Mouse (Mus musculus): ENCODE results near the gene Mrgprx1. TPM values are rescaled to one million over a fixed set of nuclear protein-coding genes. Genes with fewer than 3 reads are reported as not detected.

The Mrgprx1 gene
- not detected in 2 replicates for polyA plus RNA-seq (2016; fragmentation: Nextera tagmentation; extraction: Ambion mirVana)

DNA sequence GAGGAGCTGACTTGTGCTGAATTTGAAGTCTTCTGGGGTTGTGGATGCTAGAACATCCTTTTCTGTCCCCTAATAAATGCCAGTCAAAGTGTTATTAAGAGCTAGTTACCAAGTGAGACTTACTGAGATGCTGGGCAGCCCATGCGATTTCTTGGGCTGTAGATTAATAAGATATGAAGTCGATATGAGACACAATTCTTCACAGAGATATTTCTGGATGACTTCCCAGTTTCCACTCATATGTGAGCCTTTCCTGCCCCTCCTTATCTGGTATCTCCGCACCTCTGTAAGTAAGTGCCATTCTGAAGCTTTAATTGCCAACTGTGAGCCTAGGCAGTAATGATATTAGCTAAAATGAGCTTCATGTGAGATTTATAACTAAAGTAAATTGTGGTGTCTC lies at the start of gene Mrgprx1:
Gene Mrgprx1, minus strand, starts transcription at position 101 of the 400 bp plus-strand sequence.
- Histone ChIP-seq H3K27ac (no peak within 1 kb of the TSS), H3K4me1 (no peaks in the 10 kb centered on the region), H3K9ac (no peak within 1 kb of the TSS), H3K9me3 (0 out of 2 replicates have a peak, but pooled peaks cover 4% of the 10 kb centered on the region), H3K36me3 (no peaks in the 10 kb centered on the region), H3K4me2 (replicated peaks) (no peak within 1 kb of the TSS), H3K4me3 (no peak within 1 kb of the TSS), H3K27me3 (replicated peaks) (no peaks in the 10 kb centered on the region)
- WGBS = 91% methylated on average over 3 of the region's 3 CpGs
- ATAC-seq (ENCODE audit: low FRiP score, low read depth) = no peak

DNA sequence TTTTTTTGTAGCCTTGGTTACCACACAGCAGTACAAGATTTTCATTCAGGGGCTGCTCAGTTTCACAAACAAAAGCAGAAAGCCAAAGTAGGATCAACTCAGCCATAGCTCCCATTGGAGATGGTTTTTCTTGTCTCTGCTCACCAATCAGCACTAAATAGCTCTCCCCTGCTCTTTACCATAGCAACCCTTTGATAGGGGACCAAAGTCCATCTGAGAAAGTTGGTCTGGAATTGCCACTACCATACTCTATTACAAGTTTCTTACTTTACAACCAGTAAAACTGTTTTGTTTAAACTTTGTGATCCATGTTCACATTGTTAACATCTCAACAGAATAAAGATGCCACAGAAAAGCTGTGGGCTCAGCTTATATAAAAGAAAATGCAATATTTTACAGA lies 48.1 kb upstream of the Mrgprx1 start:
- Histone ChIP-seq H3K4me3 (no peak overlapping the region), H3K4me1 (no peaks in the 10 kb centered on the region), H3K4me2 (replicated peaks) (no peak overlapping the region), H3K36me3 (no peaks in the 10 kb centered on the region), H3K9ac (no peak overlapping the region), H3K9me3 (no peaks in the 10 kb centered on the region), H3K27ac (no peak overlapping the region), H3K27me3 (replicated peaks) (no peaks in the 10 kb centered on the region)
- ATAC-seq (ENCODE audit: low FRiP score, low read depth) = no peak

DNA sequence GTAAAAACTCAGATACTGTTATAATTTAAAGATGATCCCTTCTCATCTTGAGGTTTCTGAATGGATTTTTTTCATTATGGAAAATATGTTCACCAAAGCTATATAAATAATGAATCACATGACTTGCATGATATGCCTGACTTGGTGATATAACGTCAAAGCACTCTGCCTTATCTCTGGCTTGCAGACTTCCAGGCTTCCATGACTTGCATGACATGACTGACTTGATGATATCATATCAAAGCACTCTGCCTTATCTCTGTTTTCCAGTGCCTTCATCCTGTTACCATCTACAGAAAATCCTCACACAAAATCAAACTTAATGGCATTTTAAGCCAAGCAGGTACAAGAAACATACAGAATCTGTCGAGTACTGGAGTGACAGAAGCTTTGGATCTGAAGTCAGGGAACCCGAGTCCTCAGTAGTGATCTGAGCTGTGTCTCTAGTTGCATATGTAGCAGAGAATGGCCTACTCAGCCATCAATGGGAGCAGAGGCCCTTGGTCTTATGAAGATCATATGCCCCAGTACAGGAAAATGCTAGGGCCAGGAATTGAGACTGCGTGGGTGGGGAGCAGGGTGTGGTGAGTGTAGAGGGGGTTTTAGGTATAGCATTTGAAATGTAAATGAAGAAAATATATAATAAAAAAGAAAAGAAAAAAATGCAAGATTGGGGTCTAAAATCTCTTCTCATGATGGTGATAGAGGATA lies 19.2 kb upstream of the Mrgprx1 start:
- H3K4me1 ChIP-seq = no peaks in the 10 kb centered on the region
- no peaks in the 10 kb centered on the region for H3K9me3 ChIP-seq
- no peak overlapping the region for H3K4me3 ChIP-seq
- WGBS = 85% methylated on average over 4 of the region's 4 CpGs
- ATAC-seq (ENCODE audit: low FRiP score, low read depth) = no peak
- H3K36me3 ChIP-seq = no peaks in the 10 kb centered on the region
- H3K9ac ChIP-seq = no peak overlapping the region
- no peaks in the 10 kb centered on the region for H3K27me3 ChIP-seq (replicated peaks)
- H3K27ac ChIP-seq = no peak overlapping the region
- H3K4me2 ChIP-seq (replicated peaks) = no peak overlapping the region

DNA sequence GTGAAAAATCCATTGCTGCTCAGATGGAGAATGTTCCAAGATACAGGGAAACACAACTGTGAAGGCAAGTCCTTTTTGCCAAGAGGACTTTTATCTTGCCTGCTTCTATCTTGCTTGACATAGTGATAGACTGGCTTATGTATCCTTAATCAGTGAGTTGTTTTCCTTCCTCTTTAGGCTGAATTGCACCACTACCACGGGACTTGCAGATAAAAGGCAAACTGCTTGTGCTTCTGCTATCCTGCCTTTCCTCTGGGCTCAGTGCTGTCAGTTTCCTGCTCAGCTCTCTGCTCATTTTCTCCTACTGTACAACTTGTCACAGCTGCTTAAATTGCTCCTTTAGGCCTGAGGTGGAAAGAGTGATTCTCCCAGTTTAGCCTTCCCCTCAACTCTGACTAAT lies 16.6 kb upstream of the Mrgprx1 start:
- Histone ChIP-seq H3K4me2 (replicated peaks) (no peak overlapping the region), H3K4me1 (no peaks in the 10 kb centered on the region), H3K9ac (no peak overlapping the region), H3K9me3 (no peaks in the 10 kb centered on the region), H3K27ac (no peak overlapping the region), H3K4me3 (no peak overlapping the region), H3K36me3 (no peaks in the 10 kb centered on the region), H3K27me3 (replicated peaks) (no peaks in the 10 kb centered on the region)
- WGBS = 65% methylated on average over 1 of the region's 1 CpGs
- ATAC-seq (ENCODE audit: low FRiP score, low read depth) = no peak

DNA sequence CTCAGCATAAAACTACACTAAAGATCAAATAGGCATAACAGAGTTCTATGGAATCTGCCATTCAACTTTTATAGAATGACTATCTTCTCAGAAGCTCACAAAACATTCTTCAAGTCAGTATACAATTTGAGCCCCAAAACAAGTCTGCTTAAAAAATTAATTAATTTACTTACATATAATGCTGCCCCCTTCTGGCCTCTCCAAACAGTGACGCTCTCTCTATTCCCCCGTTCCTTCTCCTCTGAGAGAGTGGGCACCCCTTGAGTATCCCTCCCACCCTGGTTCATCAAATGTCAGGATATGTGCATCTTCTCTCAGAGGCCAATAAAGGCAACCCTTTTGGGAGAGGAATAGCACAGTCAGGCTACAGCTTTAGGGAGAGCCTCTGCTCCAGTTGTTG lies 9.5 kb downstream of the Mrgprx1 start:
- Histone ChIP-seq H3K9ac (no peak overlapping the region), H3K9me3 (no peaks in the 10 kb centered on the region), H3K4me3 (no peak overlapping the region), H3K27ac (no peak overlapping the region), H3K4me2 (replicated peaks) (no peak overlapping the region), H3K27me3 (replicated peaks) (no peaks in the 10 kb centered on the region), H3K4me1 (no peaks in the 10 kb centered on the region), H3K36me3 (no peaks in the 10 kb centered on the region)
- no peak for ATAC-seq (ENCODE audit: low FRiP score, low read depth)
- WGBS = 60% methylated on average over 2 of the region's 2 CpGs

DNA sequence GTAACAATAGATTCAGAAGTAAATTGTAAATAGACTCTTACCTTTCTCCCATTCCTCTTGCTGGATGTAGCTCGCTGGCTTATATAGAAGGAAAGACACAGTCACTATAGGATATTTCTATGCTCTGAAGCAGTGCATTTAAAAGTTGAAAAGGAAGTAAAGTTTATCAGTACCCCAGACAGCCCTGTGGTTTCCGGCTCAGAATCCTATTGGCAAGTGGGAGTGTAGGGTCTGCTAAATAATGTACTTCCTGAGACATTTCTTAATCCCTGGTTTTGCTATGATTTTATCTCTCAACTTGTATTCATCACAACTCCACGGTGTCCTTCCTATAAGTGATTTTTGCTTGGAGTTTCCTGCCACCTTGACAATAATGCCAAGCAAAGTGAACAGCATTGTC lies 31.7 kb downstream of the Mrgprx1 start:
- H3K4me1 ChIP-seq = no peaks in the 10 kb centered on the region
- H3K9ac ChIP-seq = no peak overlapping the region
- H3K4me2 ChIP-seq (replicated peaks) = no peak overlapping the region
- H3K27ac ChIP-seq = no peak overlapping the region
- 82% methylated on average over 3 of the region's 3 CpGs for WGBS
- H3K27me3 ChIP-seq (replicated peaks) = no peaks in the 10 kb centered on the region
- ATAC-seq (ENCODE audit: low FRiP score, low read depth) = no peak
- no peak overlapping the region for H3K4me3 ChIP-seq
- no peaks in the 10 kb centered on the region for H3K36me3 ChIP-seq
- H3K9me3 ChIP-seq = 0 out of 2 replicates have a peak, but pooled peaks cover 5% of the 10 kb centered on the region

DNA sequence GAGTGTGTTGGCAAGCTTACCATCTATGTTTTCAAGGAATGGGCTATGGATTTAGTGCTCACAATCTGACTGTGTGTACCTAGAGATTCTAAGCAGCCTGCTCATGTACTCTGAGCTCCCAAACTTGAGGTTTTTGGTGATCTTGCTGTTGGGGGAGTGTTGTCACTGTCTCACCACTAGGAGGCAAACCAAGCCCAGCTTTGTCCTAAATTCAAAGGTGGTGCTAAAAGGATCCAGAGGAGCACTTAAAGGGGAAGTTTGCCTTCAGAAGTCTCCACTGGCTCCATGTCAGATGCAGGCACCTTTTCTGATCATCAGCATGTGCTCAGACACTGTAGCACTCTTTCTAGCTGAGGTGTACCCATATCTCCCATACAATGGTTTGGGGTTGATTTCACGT lies 40.6 kb downstream of the Mrgprx1 start:
- Histone ChIP-seq H3K4me1 (no peaks in the 10 kb centered on the region), H3K27me3 (replicated peaks) (no peaks in the 10 kb centered on the region), H3K36me3 (no peaks in the 10 kb centered on the region), H3K4me2 (replicated peaks) (no peak overlapping the region), H3K4me3 (no peak overlapping the region), H3K9ac (no peak overlapping the region), H3K27ac (no peak overlapping the region), H3K9me3 (peaks cover 6% of the 10 kb centered on the region; the same call in 1 of the 2 replicates)
- ATAC-seq (ENCODE audit: low FRiP score, low read depth) = no peak
- WGBS = 65% methylated on average over 1 of the region's 1 CpGs

DNA sequence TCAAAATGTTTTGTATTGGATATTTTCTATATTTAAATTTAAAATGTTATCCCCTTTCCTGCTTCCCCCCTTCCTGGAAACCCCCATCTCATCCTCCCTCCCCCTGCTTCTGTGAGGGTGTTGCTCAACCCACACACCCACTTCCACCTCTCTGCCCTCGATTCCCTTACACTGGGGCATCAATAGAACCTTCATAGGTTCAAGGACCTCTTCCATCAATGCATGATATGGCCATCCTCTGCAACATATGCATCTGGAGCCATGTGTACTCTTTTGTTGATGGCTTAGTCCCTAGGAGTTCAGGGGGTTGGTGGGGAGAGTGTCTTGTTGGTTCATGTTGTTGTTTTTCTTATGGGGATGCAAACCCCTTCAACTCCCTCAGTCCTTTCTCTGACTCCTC lies 45.4 kb downstream of the Mrgprx1 start, which contains the start of gene Mrgpra4:
Gene Mrgpra4, minus strand, starts transcription at position 101 of the 400 bp plus-strand sequence.
- no peak within 1 kb of the TSS for H3K9ac ChIP-seq
- WGBS = 71% methylated on average over 1 of the region's 1 CpGs
- no peaks in the 10 kb centered on the region for H3K27me3 ChIP-seq (replicated peaks)
- ATAC-seq (ENCODE audit: low FRiP score, low read depth) = no peak
- no peaks in the 10 kb centered on the region for H3K4me1 ChIP-seq
- no peak within 1 kb of the TSS for H3K27ac ChIP-seq
- no peak within 1 kb of the TSS for H3K4me2 ChIP-seq (replicated peaks)
- H3K4me3 ChIP-seq = no peak within 1 kb of the TSS
- H3K36me3 ChIP-seq = no peaks in the 10 kb centered on the region
- H3K9me3 ChIP-seq = peaks cover 6% of the 10 kb centered on the region; the same call in 1 of the 2 replicates

Other genes with a start within 250 kb of the Mrgprx1 start
- gene Mrgpra4, start 45.5 kb downstream of the Mrgprx1 start, polyA plus RNA-seq (2016; fragmentation: Nextera tagmentation; extraction: Ambion mirVana) = not detected in 2 replicates
- not detected in 2 replicates for gene Mrgprb5, start 141.4 kb upstream of the Mrgprx1 start, polyA plus RNA-seq (2016; fragmentation: Nextera tagmentation; extraction: Ambion mirVana)
- gene Mrgprb4, start 171.7 kb upstream of the Mrgprx1 start, polyA plus RNA-seq (2016; fragmentation: Nextera tagmentation; extraction: Ambion mirVana) = not detected in 2 replicates

All from neural tube, embryonic 12.5 days (tissue).